Mouse (Mus musculus) cortical plate, adult 2 months (tissue): ENCODE measurements around the gene Npff. TPM values are rescaled to one million over a fixed set of nuclear protein-coding genes. Genes with fewer than 3 reads are reported as not detected.
A peak's percentile ranks its signal among the peaks of the same experiment; 100 is the strongest.

ENCODE experiments used
- H3K27ac ChIP-seq: fragments of 200-500 bp; 2 replicates; pipeline ENCODE4 v1.5.1; 2012; ENCODE audit warnings: low read length, control low read depth, inconsistent platforms; ENCODE audit not compliant: insufficient read depth
- H3K4me1 ChIP-seq: fragments of 200-500 bp; 2 replicates; pipeline ENCODE4 v1.6.1; 2011; ENCODE audit warnings: low read length; ENCODE audit not compliant: control insufficient read depth, insufficient read depth
- H3K4me3 ChIP-seq: fragments of 200-500 bp; 2 replicates; pipeline ENCODE4 v1.5.1; 2011; ENCODE audit warnings: mild to moderate bottlenecking, low read length, control low read depth; ENCODE audit not compliant: insufficient read depth
- CTCF ChIP-seq: fragments of 200-500 bp; IDR thresholded peaks from 2 replicates; pipeline ENCODE4 v1.5.1; 2011; ENCODE audit warnings: mild to moderate bottlenecking, control low read depth, low read length; ENCODE audit not compliant: insufficient read depth; ENCODE audit errors: extremely low read depth
- POLR2A ChIP-seq: fragments of 200-500 bp; IDR thresholded peaks from 2 replicates; pipeline ENCODE4 v1.6.1; 2011; ENCODE audit warnings: mild to moderate bottlenecking, low read length, control low read depth; ENCODE audit not compliant: insufficient read depth; ENCODE audit errors: extremely low read depth
- polyA plus RNA-seq: library from polyadenylated mRNA; depleted of rRNA; stranded (reverse); fragments of >200 nt; gene quantifications from 2 replicates; pipeline ENCODE4 v1.2.3, GENCODE M21; 2012

Gene Npff
- polyA plus RNA-seq, 1 experiment = 5.8 TPM

DNA sequence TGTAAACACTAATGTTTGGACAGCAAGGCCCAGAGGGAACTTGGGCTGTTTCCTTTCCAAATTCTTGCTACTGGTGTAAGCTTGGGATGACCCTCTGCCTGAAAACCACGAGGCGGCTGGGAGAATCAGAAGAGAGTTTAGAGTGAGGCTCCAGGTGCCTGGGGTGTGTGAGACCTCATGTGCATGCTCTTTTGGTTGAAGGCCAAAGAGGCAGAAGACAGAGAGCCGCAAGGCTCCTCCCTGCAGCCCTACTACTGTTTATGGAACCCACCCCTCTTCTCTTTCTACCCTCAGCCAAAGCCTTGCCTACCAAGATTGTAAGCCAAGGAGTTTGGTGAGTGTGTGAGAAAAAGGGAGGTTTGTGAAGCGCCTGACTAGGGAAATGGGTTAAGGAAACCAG, 9.0 kb downstream of the Npff start:
- Histone ChIP-seq H3K4me1 (peaks cover 2% of the 10 kb centered on the region; the same call in 1 of the 2 replicates), H3K4me3 (peak overlapping the region; percentile 92), H3K27ac (0 out of 2 replicates have a peak overlapping the region, but pooled peaks have one; percentile 69)
- TF ChIP-seq POLR2A (no peak), CTCF (no peak)

DNA sequence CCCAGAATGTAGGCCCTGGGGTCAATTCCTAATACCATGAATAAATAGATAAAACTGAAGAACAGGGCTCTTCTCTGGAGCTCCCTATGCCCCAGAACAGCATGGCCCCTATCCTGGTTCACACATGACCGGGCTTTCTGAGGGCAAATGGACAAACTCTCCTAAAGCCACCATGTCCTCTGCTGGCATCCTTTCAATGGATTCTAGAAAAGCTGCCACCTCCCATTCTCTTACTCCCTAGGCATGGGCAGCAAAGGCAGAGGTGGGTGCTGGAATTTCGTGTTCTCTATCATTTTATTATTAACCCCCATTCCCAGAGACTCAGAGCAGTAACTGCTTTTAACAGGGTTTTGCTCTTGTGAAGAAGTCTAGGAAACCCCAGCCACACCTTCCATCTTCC, 9.5 kb downstream of the Npff start:
- Histone ChIP-seq H3K27ac (no peak overlapping the region), H3K4me3 (peak overlapping the region; percentile 92; the same call in 1 of the 2 replicates), H3K4me1 (peaks cover 2% of the 10 kb centered on the region; the same call in 1 of the 2 replicates)
- TF ChIP-seq CTCF (no peak), POLR2A (no peak)

DNA sequence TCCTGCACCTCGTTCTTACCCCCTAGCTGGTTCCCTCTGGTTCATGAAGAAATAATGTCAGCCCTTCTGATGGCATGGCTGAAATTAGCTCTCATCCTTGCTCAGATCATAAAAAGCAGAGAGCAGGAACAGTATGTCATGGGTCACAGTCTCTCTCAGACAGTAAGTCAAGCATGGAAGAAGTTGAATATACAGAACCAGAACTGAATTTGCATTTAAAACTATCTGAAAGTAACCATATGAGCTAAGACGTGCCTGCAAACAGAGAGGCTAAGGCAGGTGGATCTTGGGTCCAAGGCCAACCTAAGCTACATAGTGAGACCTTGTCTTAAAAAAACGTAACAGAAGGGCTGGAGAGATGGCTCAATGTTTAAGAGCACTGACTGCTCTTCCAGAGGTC, 11.7 kb downstream of the Npff start:
- TF ChIP-seq CTCF = no peak
- TF ChIP-seq POLR2A = no peak
- H3K4me3 ChIP-seq = no peak overlapping the region
- H3K4me1 ChIP-seq = peaks cover 9% of the 10 kb centered on the region
- H3K27ac ChIP-seq = no peak overlapping the region

DNA sequence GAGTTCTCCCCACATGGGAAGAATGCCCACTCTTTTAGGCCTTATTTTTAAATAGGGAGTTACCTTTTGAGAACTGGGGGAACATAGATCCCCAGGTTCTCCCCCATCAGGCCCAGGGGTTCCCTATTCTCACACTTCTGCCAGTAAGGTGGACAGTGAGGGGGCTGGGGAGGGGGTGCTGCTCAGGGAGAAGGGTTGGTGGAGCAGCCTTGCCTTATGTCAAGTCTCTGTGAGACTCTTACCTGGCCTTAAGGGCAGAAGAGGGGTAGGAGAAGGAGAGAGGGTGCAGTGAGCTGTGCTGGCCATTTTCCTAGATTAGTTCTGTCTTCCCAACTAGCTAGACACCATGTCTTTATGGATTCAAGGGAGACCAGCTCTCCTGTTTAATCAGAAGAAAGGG, 12.3 kb downstream of the Npff start:
- no peak for TF ChIP-seq POLR2A
- TF ChIP-seq CTCF = no peak
- Histone ChIP-seq H3K4me3 (no peak overlapping the region), H3K27ac (no peak overlapping the region), H3K4me1 (peaks cover 9% of the 10 kb centered on the region)

DNA sequence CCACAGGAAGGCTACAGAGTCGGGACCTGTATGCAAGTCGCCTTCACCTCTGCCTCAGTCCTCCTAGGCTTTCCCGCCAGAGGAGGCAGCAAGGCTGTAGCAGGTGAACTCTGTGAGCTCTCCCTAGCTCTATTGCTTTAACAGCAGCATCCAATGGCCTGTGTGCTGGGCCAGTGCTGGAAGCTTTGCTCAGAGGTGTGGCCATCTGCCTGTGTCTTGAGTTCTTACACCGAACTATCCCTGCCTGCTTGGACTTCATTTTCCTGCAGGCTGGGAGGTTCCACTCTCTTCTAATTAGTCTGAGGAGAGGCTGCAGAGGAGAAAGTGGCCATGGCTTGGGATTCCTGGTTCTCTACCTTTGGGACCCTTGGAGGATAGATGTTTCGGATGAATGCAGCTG, 12.7 kb downstream of the Npff start:
- TF ChIP-seq CTCF = no peak
- TF ChIP-seq POLR2A = no peak
- peaks cover 9% of the 10 kb centered on the region for H3K4me1 ChIP-seq
- H3K27ac ChIP-seq = no peak overlapping the region
- H3K4me3 ChIP-seq = no peak overlapping the region

DNA sequence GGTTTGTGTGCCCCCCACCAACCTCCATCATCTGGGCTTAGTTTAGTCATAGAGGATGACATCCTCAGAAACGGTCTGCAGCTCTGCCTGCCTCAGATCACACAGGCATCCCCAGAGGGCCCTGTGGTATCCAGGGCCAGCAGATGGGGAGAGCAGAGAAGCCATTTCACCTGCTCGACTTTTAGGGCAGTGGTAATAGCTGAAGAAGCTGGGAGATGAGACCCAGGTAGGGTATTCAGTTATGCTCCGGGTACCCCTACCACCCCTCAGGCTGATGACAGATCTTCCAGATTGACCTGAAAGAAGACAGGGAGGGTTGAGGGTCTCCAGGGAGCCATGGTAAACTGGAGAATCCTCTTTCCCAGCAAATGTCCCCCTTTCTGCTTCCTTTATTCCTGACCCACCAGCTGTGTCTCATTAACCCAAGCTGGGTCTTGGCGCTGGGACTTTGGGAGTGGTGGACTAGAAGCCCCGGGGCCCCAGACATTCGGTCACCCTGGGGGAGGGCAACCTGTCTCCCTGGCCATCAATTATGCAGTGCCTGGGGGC, 13.4 kb downstream of the Npff start:
- no peak overlapping the region; the same call in 1 of the 2 replicates for H3K4me3 ChIP-seq
- no peak for TF ChIP-seq CTCF
- TF ChIP-seq POLR2A = no peak
- H3K4me1 ChIP-seq = peaks cover 9% of the 10 kb centered on the region
- H3K27ac ChIP-seq = peak overlapping the region; percentile 45

DNA sequence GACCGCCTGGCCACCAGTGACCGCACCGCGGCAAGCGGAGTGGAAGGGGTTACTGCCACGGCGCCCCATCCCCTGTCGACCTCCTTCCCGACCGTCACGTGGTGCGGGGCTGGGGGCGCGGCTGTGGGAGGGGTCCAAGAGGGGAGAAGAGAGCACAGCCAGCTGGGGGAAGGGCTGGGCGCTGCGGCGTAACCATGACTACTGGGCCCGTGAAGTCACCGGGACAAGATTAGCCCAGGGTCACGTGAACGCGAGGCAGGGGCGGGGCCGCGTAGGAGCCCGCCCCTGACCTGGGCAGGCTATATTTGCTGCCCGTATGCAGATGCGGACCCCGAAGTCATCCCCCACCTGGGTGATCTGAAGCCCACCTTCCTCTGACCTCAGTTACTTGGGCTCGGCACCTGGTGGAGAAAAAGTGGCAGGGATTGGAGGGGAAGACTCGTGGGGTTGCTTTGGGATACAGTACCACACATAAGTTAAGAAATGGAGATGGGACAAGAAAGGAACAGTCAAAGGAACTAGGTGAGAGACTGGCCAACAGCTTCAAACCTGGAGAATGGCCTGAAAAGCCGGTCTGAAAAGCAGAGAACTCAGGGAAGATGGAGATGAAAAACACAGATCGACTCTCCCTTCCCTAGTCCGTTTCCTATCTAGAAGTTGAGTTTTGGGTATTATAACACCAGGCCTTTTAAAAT, 14.0 kb downstream of the Npff start:
- Histone ChIP-seq H3K27ac (peak overlapping the region; percentile 51), H3K4me3 (peak overlapping the region; percentile 58), H3K4me1 (peaks cover 9% of the 10 kb centered on the region)
- TF ChIP-seq CTCF (no peak), POLR2A (0 out of 2 replicates have a peak, but pooled peaks have one; percentile 11)

DNA sequence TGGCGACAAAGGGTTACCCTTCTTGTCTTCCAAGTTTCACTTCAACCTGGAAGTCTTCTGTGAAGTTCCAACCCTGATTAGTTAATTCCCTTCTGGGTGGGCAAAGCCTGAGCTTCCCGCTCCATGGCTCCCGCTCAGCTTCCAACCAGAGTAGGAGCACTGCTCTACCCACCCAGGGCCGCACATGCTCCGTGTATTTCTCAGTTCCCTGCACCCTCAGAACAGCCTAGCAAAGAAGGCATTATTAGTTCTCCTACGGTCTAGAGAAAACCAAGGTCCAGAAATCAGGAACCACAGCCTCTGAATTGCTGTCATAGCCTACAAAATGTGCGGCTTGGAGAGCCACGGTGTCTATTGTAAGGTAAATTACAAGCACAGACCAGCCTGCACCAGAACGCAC, 14.6 kb downstream of the Npff start:
- TF ChIP-seq CTCF (no peak), POLR2A (no peak)
- Histone ChIP-seq H3K4me1 (peaks cover 9% of the 10 kb centered on the region), H3K4me3 (peak overlapping the region; percentile 58), H3K27ac (peak overlapping the region; percentile 51)

DNA sequence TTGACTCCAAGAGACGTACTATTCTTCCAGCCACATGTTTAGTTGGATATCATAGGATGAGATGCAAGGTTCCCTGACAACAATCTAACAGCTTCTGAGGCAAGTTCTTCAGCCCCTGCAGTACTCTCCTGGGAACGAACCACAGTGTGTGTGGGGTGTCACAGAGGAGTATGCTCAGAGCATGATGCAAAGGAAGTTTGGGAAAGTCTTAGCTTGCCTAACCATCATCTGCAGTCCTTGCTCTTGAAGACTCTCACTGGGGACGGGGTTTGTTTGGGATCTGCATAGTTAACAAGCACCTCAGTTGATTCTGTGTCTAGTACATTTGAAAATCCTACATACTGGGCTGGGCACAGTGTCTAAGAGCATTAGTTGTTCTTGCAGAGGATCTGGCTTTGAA, 16.4 kb downstream of the Npff start:
- TF ChIP-seq CTCF = no peak
- TF ChIP-seq POLR2A = no peak
- Histone ChIP-seq H3K4me1 (peaks cover 9% of the 10 kb centered on the region), H3K27ac (no peak overlapping the region), H3K4me3 (no peak overlapping the region)

DNA sequence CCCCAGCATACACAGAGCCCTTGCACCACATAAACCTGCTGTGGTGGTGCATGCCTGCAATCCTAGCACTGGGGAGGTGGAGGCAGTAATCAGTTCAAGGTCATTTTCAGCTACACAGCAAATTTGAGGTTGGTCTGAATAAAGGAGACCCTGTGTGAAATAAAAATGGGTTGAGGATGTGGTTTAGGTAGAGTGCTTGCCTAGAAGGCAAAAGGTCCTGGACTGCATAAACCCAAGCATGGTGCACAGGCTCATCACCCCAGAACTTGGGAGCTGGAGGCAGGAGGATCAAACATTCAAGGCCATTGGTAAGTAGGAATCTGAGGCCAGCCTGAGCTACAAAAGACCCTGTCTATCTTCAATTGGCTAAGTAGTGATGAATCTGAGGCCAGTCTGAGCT, 17.2 kb downstream of the Npff start:
- H3K4me1 ChIP-seq = peaks cover 9% of the 10 kb centered on the region
- H3K4me3 ChIP-seq = no peak overlapping the region
- no peak for TF ChIP-seq CTCF
- no peak for TF ChIP-seq POLR2A
- no peak overlapping the region for H3K27ac ChIP-seq
